Mouse (Mus musculus) kidney, postnatal 0 days (tissue): ENCODE measurements at regions not wholly inside any gene's neighbourhood (a gene's known extent, or its start where the extent isn't known, plus 50 kb on each side); places are given as distances from the start of the nearest gene placed in this dataset.
A peak's percentile ranks its signal among the peaks of the same experiment; 100 is the strongest.

Source experiments
- ATAC-seq: fragments of 200-750 bp; cut with Nextera tagmentation; replicated peaks from 2 replicates; pipeline ENCODE4 v1.8.0; 2017; ENCODE audit warnings: low read depth, moderate number of reproducible peaks, moderate TSS enrichment, moderate library complexity; ENCODE audit not compliant: low FRiP score
- DNase-seq: peaks from one replicate; pipeline ENCODE4 v3.0.0-alpha.2; 2016; ENCODE audit warnings: low spot score
- H3K27ac ChIP-seq: fragments of 300-500 bp; sonication (generic); 2 replicates; pipeline ENCODE4 v1.5.1; 2014; ENCODE audit warnings: mild to moderate bottlenecking
- H3K27me3 ChIP-seq: fragments of 300-500 bp; sonication (generic); 2 replicates; pipeline ENCODE4 v1.6.1; 2014; ENCODE audit warnings: low read length, mixed read lengths; ENCODE audit not compliant: insufficient read depth
- H3K36me3 ChIP-seq: fragments of 300-500 bp; sonication (generic); 2 replicates; pipeline ENCODE4 v1.6.1; 2014; ENCODE audit warnings: low read length, mixed read lengths; ENCODE audit not compliant: insufficient read depth
- H3K4me1 ChIP-seq: fragments of 300-500 bp; sonication (generic); replicated peaks from 2 replicates; pipeline ENCODE4 v1.6.1; 2014; ENCODE audit warnings: antibody characterized with exemption, low read length, mixed read lengths; ENCODE audit not compliant: insufficient read depth
- H3K4me2 ChIP-seq: fragments of 300-500 bp; sonication (generic); 2 replicates; pipeline ENCODE4 v1.6.1; 2014; ENCODE audit warnings: mild to moderate bottlenecking, low read length, moderate library complexity, mixed read lengths
- H3K4me3 ChIP-seq: fragments of 300-500 bp; sonication (generic); replicated peaks from 2 replicates; pipeline ENCODE4 v1.5.1; 2014; ENCODE audit warnings: low read depth, low read length
- H3K9ac ChIP-seq: fragments of 300-500 bp; sonication (generic); 2 replicates; pipeline ENCODE4 v1.6.1; 2014; ENCODE audit warnings: low read depth, low read length
- H3K9me3 ChIP-seq: fragments of 300-500 bp; sonication (generic); replicated peaks from 2 replicates; pipeline ENCODE4 v1.6.1; 2016; ENCODE audit warnings: low read length, inconsistent platforms, mixed read lengths
- CTCF ChIP-seq: IDR thresholded peaks from 2 replicates; pipeline ENCODE4 v1.5.1; 2016; ENCODE audit warnings: antibody characterized with exemption, low read depth, mild to moderate bottlenecking, moderate library complexity
- WGBS: fragments of 180-500 bp; shearing (Covaris S2); extraction: QIAGEN DNeasy Blood & Tissue Kit; methylation state at CpG from one replicate; pipeline ENCODE4 v1.1.7; 2014; 5-methylcytosine and 5-hydroxymethylcytosine counted together

DNA sequence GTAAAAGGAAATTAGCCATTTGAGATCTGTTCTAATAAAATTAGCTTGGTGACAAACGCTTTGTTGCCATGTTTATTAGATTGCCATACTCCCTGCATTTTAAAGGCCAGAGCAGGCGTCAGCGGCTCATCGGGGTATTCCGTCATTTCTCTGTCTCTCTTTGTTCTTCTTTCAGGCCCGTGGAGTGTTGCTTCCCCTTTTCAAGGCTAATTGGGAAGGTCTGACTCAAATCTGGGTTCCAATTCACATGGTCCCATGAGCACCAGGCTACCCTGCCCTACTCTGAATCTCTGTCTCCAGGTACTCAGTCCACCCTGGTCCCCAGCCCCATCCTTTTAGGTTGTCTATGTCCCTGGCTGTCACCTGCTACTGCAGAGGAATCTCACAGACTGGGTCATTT, 138.2 kb upstream of the 4931429L15Rik start:
- Histone ChIP-seq H3K9ac (no peak overlapping the region), H3K9me3 (no peaks in the 10 kb centered on the region), H3K27me3 (no peaks in the 10 kb centered on the region), H3K27ac (no peak overlapping the region), H3K4me1 (no peaks in the 10 kb centered on the region), H3K4me2 (no peak overlapping the region), H3K36me3 (no peaks in the 10 kb centered on the region), H3K4me3 (no peak overlapping the region)
- WGBS = 74% methylated on average over 6 of the region's 6 CpGs
- no peak for TF ChIP-seq CTCF
- ATAC-seq (no peak), DNase-seq (no peak)

DNA sequence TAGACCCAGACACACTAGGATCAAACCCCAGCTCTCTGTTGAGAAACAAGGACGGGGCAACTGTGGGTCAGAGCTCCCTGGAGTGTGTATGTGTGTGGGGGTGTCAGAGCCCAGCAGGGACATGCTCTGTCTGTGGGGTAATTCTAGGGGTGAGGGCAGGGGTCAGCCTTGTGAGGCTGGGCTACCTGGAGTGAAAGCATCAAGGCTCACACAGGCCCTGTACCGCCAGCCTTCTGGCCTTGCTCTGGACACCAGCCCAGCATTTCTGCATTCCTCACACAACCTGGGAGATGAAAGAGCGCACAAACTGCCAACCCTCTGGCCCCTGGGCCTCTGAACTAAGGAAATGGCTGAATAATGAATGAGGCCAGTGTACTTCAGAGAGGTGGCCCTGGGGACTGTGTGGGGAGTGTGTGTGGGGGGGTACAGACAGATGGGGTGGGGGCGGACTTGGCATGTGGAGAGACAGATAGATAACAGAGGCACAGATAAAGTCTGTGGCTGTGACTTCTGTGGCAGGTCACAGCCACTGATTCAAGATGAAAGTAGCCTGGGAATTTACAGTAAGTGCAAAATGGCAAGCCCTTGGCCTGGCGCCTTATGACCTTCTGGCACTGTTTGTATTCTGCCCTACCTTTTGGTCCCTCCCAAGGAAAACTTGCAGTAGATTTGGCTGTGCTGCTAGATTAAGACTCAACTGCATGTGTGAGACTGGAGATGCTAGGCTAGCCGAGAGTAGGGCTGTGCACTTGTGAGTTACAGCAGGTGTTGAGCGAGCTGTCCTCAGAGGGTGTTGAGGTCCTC, 135.2 kb upstream of the 4931429L15Rik start:
- no peak overlapping the region for H3K4me2 ChIP-seq
- no peaks in the 10 kb centered on the region for H3K4me1 ChIP-seq
- H3K9me3 ChIP-seq = no peaks in the 10 kb centered on the region
- WGBS = 63% methylated on average over 7 of the region's 7 CpGs
- H3K36me3 ChIP-seq = no peaks in the 10 kb centered on the region
- H3K4me3 ChIP-seq = no peak overlapping the region
- TF ChIP-seq CTCF = no peak
- no peaks in the 10 kb centered on the region for H3K27me3 ChIP-seq
- DNase-seq (no peak), ATAC-seq (no peak)
- H3K9ac ChIP-seq = no peak overlapping the region
- H3K27ac ChIP-seq = no peak overlapping the region

DNA sequence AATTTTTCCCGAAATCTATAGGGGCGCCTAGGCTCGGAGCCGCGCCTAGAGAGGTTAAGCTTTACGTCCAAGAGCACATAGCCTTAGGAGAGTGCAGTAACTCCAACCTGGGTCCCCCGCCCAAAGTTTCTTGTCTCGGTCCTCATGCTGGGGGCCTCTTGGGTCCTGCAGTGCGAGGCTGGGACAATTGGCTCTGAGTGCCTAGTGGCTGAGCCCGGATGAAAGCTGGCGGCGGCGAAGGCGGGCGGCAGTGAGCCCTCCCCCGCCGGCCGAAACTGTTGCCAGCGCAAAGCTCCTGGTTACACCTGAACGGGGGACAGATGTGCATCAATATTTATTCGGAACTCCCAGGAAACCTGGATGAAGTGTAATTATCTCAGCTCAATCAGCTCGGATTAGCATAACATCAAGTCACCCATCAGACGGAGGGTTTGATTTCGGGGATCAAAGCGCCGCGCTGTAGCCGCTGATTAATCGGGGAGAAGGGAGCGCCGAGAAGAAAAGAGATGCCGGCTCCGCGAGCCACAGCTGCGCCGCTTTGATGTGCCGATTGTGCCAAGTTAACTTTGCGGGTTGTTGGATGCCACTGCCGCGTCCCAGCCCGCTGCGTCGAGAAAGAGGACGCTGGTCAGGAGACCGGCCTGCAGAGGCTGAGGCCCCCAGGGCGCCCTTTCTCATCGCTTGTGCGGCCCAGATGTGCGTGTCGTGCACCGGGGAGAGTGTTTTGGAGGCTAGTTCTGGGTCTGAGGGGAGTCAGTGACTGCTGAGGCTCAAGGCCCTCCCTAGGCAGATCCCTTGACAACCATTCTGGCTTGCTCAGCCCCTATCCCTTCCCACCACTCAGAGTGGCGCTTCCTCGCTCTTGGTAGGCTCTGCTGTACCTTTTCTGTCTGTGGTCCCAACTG, 123.7 kb upstream of the 4931429L15Rik start:
- H3K4me3 ChIP-seq = peak overlapping the region; percentile 24
- H3K4me2 ChIP-seq = peak overlapping the region; percentile 54
- no peak overlapping the region for H3K9ac ChIP-seq
- ATAC-seq = no peak
- H3K9me3 ChIP-seq = no peaks in the 10 kb centered on the region
- H3K27me3 ChIP-seq = peaks cover 12% of the 10 kb centered on the region
- peaks cover 9% of the 10 kb centered on the region; the same call in 1 of the 2 replicates for H3K4me1 ChIP-seq
- 2% methylated on average over 49 of the region's 53 CpGs for WGBS
- TF ChIP-seq CTCF = no peak
- H3K36me3 ChIP-seq = no peaks in the 10 kb centered on the region
- DNase-seq = peak; percentile 30
- H3K27ac ChIP-seq = no peak overlapping the region

DNA sequence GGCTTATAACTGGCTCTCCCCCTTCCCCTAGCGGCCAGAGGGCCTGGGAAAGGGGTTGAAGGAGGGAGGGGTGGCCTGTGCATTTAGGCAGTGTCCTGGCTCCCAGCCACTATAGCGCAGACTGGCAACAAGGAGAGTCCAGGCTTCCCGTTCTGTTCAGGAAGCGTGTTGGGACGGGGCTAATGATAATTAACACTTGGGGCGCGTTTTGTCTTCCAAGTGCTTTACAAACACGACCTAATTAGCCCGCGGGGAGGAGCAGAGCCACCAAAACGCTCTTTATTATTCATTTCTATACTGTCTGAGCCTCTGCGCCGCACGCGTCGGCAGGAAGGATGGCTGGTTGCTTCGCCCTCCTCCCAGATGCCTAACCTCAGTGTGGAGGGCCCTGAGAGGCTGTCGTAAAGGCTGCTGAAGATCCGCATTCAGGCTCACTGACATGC, 123.0 kb upstream of the 4931429L15Rik start:
- DNase-seq = no peak
- Histone ChIP-seq H3K27me3 (peaks cover 12% of the 10 kb centered on the region), H3K27ac (no peak overlapping the region), H3K4me1 (peaks cover 9% of the 10 kb centered on the region; the same call in 1 of the 2 replicates), H3K4me2 (peak overlapping the region; percentile 54), H3K36me3 (no peaks in the 10 kb centered on the region), H3K9me3 (no peaks in the 10 kb centered on the region), H3K4me3 (peak overlapping the region; percentile 24), H3K9ac (no peak overlapping the region)
- 6% methylated on average over 19 of the region's 19 CpGs for WGBS
- TF ChIP-seq CTCF = no peak
- ATAC-seq = no peak

DNA sequence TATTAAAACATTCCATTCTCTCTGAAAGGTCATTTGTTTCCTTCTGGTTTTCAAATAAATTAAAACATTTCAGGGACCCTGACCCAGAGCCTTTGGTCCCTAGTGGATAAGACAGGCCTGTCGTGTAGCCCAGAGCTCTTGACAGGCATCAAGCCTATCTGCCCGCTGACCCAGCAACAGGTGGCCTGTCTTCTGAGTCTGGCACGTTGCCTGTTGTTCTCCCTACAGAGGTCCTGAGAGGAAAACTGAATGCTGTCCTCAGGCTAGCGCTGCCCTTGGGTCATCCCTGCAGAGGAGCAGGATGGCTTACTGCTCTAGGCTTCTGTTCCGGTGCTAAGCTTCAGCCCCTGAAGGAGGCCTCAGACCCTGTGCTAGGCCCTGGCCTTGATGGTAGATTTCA, 120.4 kb upstream of the 4931429L15Rik start:
- peaks cover 9% of the 10 kb centered on the region; the same call in 1 of the 2 replicates for H3K4me1 ChIP-seq
- DNase-seq (no peak), ATAC-seq (no peak)
- peaks cover 12% of the 10 kb centered on the region for H3K27me3 ChIP-seq
- TF ChIP-seq CTCF = no peak
- H3K4me3 ChIP-seq = no peak overlapping the region
- H3K27ac ChIP-seq = no peak overlapping the region
- H3K9ac ChIP-seq = no peak overlapping the region
- H3K9me3 ChIP-seq = no peaks in the 10 kb centered on the region
- H3K36me3 ChIP-seq = no peaks in the 10 kb centered on the region
- H3K4me2 ChIP-seq = no peak overlapping the region
- 68% methylated on average over 5 of the region's 5 CpGs for WGBS

DNA sequence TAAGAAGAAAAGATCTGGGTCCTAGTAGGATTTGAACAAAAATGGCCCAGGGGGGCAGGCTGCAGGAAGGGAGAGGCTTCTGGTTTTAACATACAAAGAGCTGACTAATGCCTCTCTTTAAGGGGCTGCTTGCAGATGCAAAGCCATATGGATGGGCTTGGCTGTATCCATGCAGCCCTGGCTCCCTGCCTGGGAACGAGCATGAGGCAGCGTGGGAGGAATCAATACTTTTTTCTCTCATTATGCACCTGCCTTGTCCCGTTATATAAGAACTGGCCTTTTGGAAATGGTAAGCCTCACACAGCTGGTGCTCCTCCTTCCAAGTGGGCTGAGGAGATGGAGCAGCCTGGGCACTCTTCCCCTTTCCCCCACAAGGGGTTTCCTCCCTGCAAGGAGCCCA, 114.9 kb upstream of the 4931429L15Rik start:
- H3K4me1 ChIP-seq = no peaks in the 10 kb centered on the region
- no peak for DNase-seq
- no peak overlapping the region for H3K9ac ChIP-seq
- ATAC-seq = no peak
- no peak overlapping the region for H3K4me2 ChIP-seq
- no peak overlapping the region for H3K4me3 ChIP-seq
- no peak overlapping the region for H3K27ac ChIP-seq
- TF ChIP-seq CTCF = no peak
- no peaks in the 10 kb centered on the region for H3K36me3 ChIP-seq
- 79% methylated on average over 3 of the region's 3 CpGs for WGBS
- H3K27me3 ChIP-seq = no peaks in the 10 kb centered on the region
- H3K9me3 ChIP-seq = no peaks in the 10 kb centered on the region
